ENCODE assay signal across 8 mouse cellular contexts in genomic region chr17:56764474-56765354, GRCm38 (mm10). TPM values are rescaled to one million over a fixed set of nuclear protein-coding genes. Genes with fewer than 3 reads are reported as not detected.
DNase-seq lines count a peak whose midpoint lies in the region; ATAC-seq and TF ChIP-seq lines count a peak whose summit lies in the region.

Dus3l (plus strand) TSS chr17:56764757.

- ATAC-seq in common myeloid progenitor, adult 5-6 weeks (replicated peaks; ENCODE audit: low read depth, poor library complexity, severe bottlenecking) = peak; percentile 71
- ATAC-seq in hindbrain, postnatal 0 days = peak; percentile 85

- H3K4me3 ChIP-seq in gastrocnemius, adult 2 months = peak within 1 kb of the TSS; percentile 99
- peak within 1 kb of the TSS; percentile 78 for H3K4me3 ChIP-seq in hindbrain, postnatal 0 days (ENCODE audit: low read length)
- H3K4me3 ChIP-seq in megakaryocyte, embryonic 14.5 days (replicated peaks) = peak within 1 kb of the TSS; percentile 100

- intact Hi-C loops in gastrocnemius, adult 2 months (cut with DNase I) = loop anchor here (5.0 kb wide), 1 partner anchor 152 kb away; the partner anchor contains the start of gene Rpl36

- H3K36me3 ChIP-seq in hindbrain, postnatal 0 days (ENCODE audit: insufficient read depth, low read length) = peaks cover 24% of the 10 kb centered on the region
- peaks cover 34% of the 10 kb centered on the region for H3K36me3 ChIP-seq in megakaryocyte, embryonic 14.5 days (replicated peaks; ENCODE audit: low read length)

- peak; percentile 94 for DNase-seq in ZHBTc4 (ENCODE audit: low read depth, low spot score)
- DNase-seq in gastrocnemius, adult 2 months = peak; percentile 92
- DNase-seq in hindbrain, postnatal 0 days (ENCODE audit: low spot score) = peak; percentile 95
- DNase-seq in left cerebral cortex, adult 8-10 months (ENCODE audit: low spot score in 2 of 2) = peak; percentile 90 to 92
- DNase-seq in right cerebral cortex, postnatal 10 days (ENCODE audit: low spot score in 2 of 2) = peak; percentile 91 to 94
- peak; percentile 77 for DNase-seq in urinary bladder, postnatal 25 days (ENCODE audit: low spot score)

- H3K4me2 ChIP-seq in hindbrain, postnatal 0 days (ENCODE audit: low read depth, low read length) = peak within 1 kb of the TSS; percentile 80

- peak within 1 kb of the TSS; percentile 80 for H3K9ac ChIP-seq in hindbrain, postnatal 0 days (replicated peaks; ENCODE audit: low read length)

- peak within 1 kb of the TSS; percentile 99 for H3K27ac ChIP-seq in gastrocnemius, adult 2 months
- H3K27ac ChIP-seq in hindbrain, postnatal 0 days = peak within 1 kb of the TSS; percentile 98

- H3K4me1 ChIP-seq in hindbrain, postnatal 0 days (ENCODE audit: insufficient read depth, low read length) = peaks cover 13% of the 10 kb centered on the region; the same call in 1 of the 2 replicates
- H3K4me1 ChIP-seq in megakaryocyte, embryonic 14.5 days = peaks cover 52% of the 10 kb centered on the region

- 2% methylated on average over 54 of the region's 58 CpGs for WGBS in hindbrain, postnatal 0 days

- no peaks in the 10 kb centered on the region for H3K27me3 ChIP-seq in hindbrain, postnatal 0 days (ENCODE audit: insufficient read depth, low read length)
- H3K27me3 ChIP-seq in megakaryocyte, embryonic 14.5 days (replicated peaks) = peaks cover 10% of the 10 kb centered on the region

- H3K9me3 ChIP-seq in hindbrain, postnatal 0 days (ENCODE audit: low read length) = no peaks in the 10 kb centered on the region
- no peaks in the 10 kb centered on the region for H3K9me3 ChIP-seq in megakaryocyte, embryonic 14.5 days

- TF ChIP-seq CTCF in gastrocnemius, adult 2 months (IDR thresholded peaks at IDR 0.05) = no peak
- TF ChIP-seq CTCF in hindbrain, postnatal 0 days (IDR thresholded peaks at IDR 0.05; ENCODE audit: low read depth) = no peak

RNA-seq across cellular contexts. Expression of gene Dus3l, which starts in this region (rescaled TPM):
- 16.8 and 17.5 TPM in 2 replicates for total RNA-seq in common myeloid progenitor, adult 5-6 weeks (2017)
- total RNA-seq in gastrocnemius, adult 2 months (2021) = 10 to 100 TPM; 16.3 to 17.6 TPM
- 79.0 and 96.5 TPM in 2 replicates for total RNA-seq in hindbrain, postnatal 0 days (2014; rRNA removed)
- polyA plus RNA-seq in hindbrain, postnatal 0 days (2015; fragmentation: Nextera tagmentation; extraction: Ambion mirVana) = 85.9 and 90.0 TPM in 2 replicates
- 10 to 100 TPM; 60.1 to 66.1 (median 60.8) TPM for total RNA-seq in left cerebral cortex, adult 8-10 months (2022)
- 29.8 and 33.0 TPM in 2 replicates for polyA plus RNA-seq in megakaryocyte, embryonic 14.5 days (2012; ENCODE audit: insufficient read depth, low replicate concordance)

Comparison
In these comparisons a context has a peak if more than half of its experiments do, and no peak if none do; other contexts are left out.
1. Peak in every context shown above with its lines: DNase-seq, ATAC-seq, H3K4me3 ChIP-seq and H3K27ac ChIP-seq.